Mouse (Mus musculus): ENCODE data around the gene Gls2.

- TF ChIP-seq CTCF (IDR thresholded peaks at IDR 0.05; ENCODE audit: low read depth) (no peak), EP300 (IDR thresholded peaks at IDR 0.05; ENCODE audit: low read depth) (no peak)
These were observed 33.3 kb downstream of the Gls2 start for GRCm38 (mm10) chr10:128227592-128227991.

Measured in liver, embryonic 14.5 days (tissue).